Mouse (Mus musculus): ENCODE data around the gene E2f2. TPM values are rescaled to one million over a fixed set of nuclear protein-coding genes. Genes with fewer than 3 reads are reported as not detected.

Gene E2f2
- polyA plus RNA-seq, 1 experiment from 2014 or later: 8.7 TPM

GRCm38 (mm10) chr4:136167701-136168100 lies 4.5 kb upstream of the E2f2 start:
- no peak overlapping the region for H3K27ac ChIP-seq
- H3K36me3 ChIP-seq: no peaks in the 10 kb centered on the region
- no peak for ATAC-seq (ENCODE audit: low FRiP score, low read depth)
- no peak overlapping the region for H3K9ac ChIP-seq
- peaks cover 8% of the 10 kb centered on the region; the same call in 1 of the 2 replicates for H3K4me1 ChIP-seq
- WGBS: 79% methylated on average over 3 of the region's 3 CpGs
- H3K27me3 ChIP-seq: no peaks in the 10 kb centered on the region
- H3K9me3 ChIP-seq: no peaks in the 10 kb centered on the region
- no peak overlapping the region for H3K4me2 ChIP-seq (replicated peaks)
- H3K4me3 ChIP-seq: no peak overlapping the region

- no peak overlapping the region for H3K4me2 ChIP-seq (replicated peaks)
- no peaks in the 10 kb centered on the region for H3K9me3 ChIP-seq
- 64% methylated on average over 4 of the region's 4 CpGs for WGBS
- H3K4me1 ChIP-seq: peaks cover 33% of the 10 kb centered on the region
- no peak overlapping the region for H3K9ac ChIP-seq
- ATAC-seq (ENCODE audit: low FRiP score, low read depth): no peak
- H3K4me3 ChIP-seq: no peak overlapping the region
- H3K27me3 ChIP-seq: no peaks in the 10 kb centered on the region
- no peaks in the 10 kb centered on the region for H3K36me3 ChIP-seq
- H3K27ac ChIP-seq: no peak overlapping the region
These were observed 1.8 kb upstream of the E2f2 start for GRCm38 (mm10) chr4:136170401-136170800.

- H3K9ac ChIP-seq: peak overlapping the region; percentile 60; the same call in 1 of the 2 replicates
- 26% methylated on average over 12 of the region's 12 CpGs for WGBS
- H3K9me3 ChIP-seq: no peaks in the 10 kb centered on the region
- peak overlapping the region; percentile 74 for H3K4me3 ChIP-seq
- ATAC-seq (ENCODE audit: low FRiP score, low read depth): no peak
- no peaks in the 10 kb centered on the region for H3K36me3 ChIP-seq
- peak overlapping the region; percentile 99 for H3K4me2 ChIP-seq (replicated peaks)
- H3K4me1 ChIP-seq: peaks cover 39% of the 10 kb centered on the region
- H3K27ac ChIP-seq: no peak overlapping the region
- no peaks in the 10 kb centered on the region for H3K27me3 ChIP-seq
These were observed 739 bp upstream of the E2f2 start for GRCm38 (mm10) chr4:136171455-136171854.

GRCm38 (mm10) chr4:136172542-136173209 lies 482 bp downstream of the E2f2 start:
- under 1% methylated on average over 64 of the region's 67 CpGs for WGBS
- Histone ChIP-seq H3K9me3 (no peaks in the 10 kb centered on the region), H3K36me3 (no peaks in the 10 kb centered on the region), H3K4me1 (peaks cover 52% of the 10 kb centered on the region), H3K4me2 (replicated peaks) (peak overlapping the region; percentile 99), H3K4me3 (peak overlapping the region; percentile 74), H3K27ac (peak overlapping the region; percentile 65; the same call in 1 of the 2 replicates), H3K27me3 (no peaks in the 10 kb centered on the region), H3K9ac (peak overlapping the region; percentile 78)
- peak; percentile 63; the same call in 1 of the 2 replicates for ATAC-seq (ENCODE audit: low FRiP score, low read depth)

- Histone ChIP-seq H3K4me1 (peaks cover 57% of the 10 kb centered on the region), H3K9ac (peak overlapping the region; percentile 78), H3K36me3 (no peaks in the 10 kb centered on the region), H3K27me3 (no peaks in the 10 kb centered on the region), H3K27ac (no peak overlapping the region), H3K4me2 (replicated peaks) (peak overlapping the region; percentile 99), H3K9me3 (no peaks in the 10 kb centered on the region), H3K4me3 (peak overlapping the region; percentile 74)
- WGBS: 4% methylated on average over 14 of the region's 14 CpGs
- no peak for ATAC-seq (ENCODE audit: low FRiP score, low read depth)
These were observed 1.1 kb downstream of the E2f2 start for GRCm38 (mm10) chr4:136173210-136173715.

GRCm38 (mm10) chr4:136174216-136175193 lies 2.3 kb downstream of the E2f2 start:
- H3K27ac ChIP-seq: no peak overlapping the region
- no peaks in the 10 kb centered on the region for H3K27me3 ChIP-seq
- peak overlapping the region; percentile 74 for H3K4me3 ChIP-seq
- H3K4me1 ChIP-seq: peaks cover 58% of the 10 kb centered on the region
- no peaks in the 10 kb centered on the region for H3K9me3 ChIP-seq
- no peak for ATAC-seq (ENCODE audit: low FRiP score, low read depth)
- WGBS: 77% methylated on average over 13 of the region's 13 CpGs
- peak overlapping the region; percentile 53; the same call in 1 of the 2 replicates for H3K9ac ChIP-seq
- no peaks in the 10 kb centered on the region for H3K36me3 ChIP-seq
- peak overlapping the region; percentile 99 for H3K4me2 ChIP-seq (replicated peaks)

GRCm38 (mm10) chr4:136176022-136176552 lies 3.9 kb downstream of the E2f2 start:
- H3K4me3 ChIP-seq: no peak overlapping the region
- no peaks in the 10 kb centered on the region for H3K36me3 ChIP-seq
- H3K27ac ChIP-seq: no peak overlapping the region
- H3K4me1 ChIP-seq: peaks cover 74% of the 10 kb centered on the region
- no peaks in the 10 kb centered on the region for H3K9me3 ChIP-seq
- H3K4me2 ChIP-seq (replicated peaks): peak overlapping the region; percentile 1; the same call in 1 of the 2 replicates
- ATAC-seq (ENCODE audit: low FRiP score, low read depth): no peak
- WGBS: 73% methylated on average over 10 of the region's 10 CpGs
- H3K9ac ChIP-seq: peak overlapping the region; percentile 50
- H3K27me3 ChIP-seq: no peaks in the 10 kb centered on the region

GRCm38 (mm10) chr4:136177244-136177611 lies 5.0 kb downstream of the E2f2 start:
- no peak overlapping the region for H3K9ac ChIP-seq
- no peaks in the 10 kb centered on the region for H3K27me3 ChIP-seq
- no peak for ATAC-seq (ENCODE audit: low FRiP score, low read depth)
- H3K9me3 ChIP-seq: no peaks in the 10 kb centered on the region
- 38% methylated on average over 8 of the region's 8 CpGs for WGBS
- H3K4me3 ChIP-seq: no peak overlapping the region
- H3K4me2 ChIP-seq (replicated peaks): no peak overlapping the region
- H3K36me3 ChIP-seq: no peaks in the 10 kb centered on the region
- H3K27ac ChIP-seq: peak overlapping the region; percentile 10; the same call in 1 of the 2 replicates
- H3K4me1 ChIP-seq: peaks cover 74% of the 10 kb centered on the region

GRCm38 (mm10) chr4:136177612-136178474 lies 5.6 kb downstream of the E2f2 start:
- Histone ChIP-seq H3K9me3 (no peaks in the 10 kb centered on the region), H3K4me3 (no peak overlapping the region), H3K4me2 (replicated peaks) (no peak overlapping the region), H3K36me3 (no peaks in the 10 kb centered on the region), H3K27me3 (no peaks in the 10 kb centered on the region), H3K9ac (no peak overlapping the region), H3K4me1 (peaks cover 72% of the 10 kb centered on the region), H3K27ac (no peak overlapping the region; the same call in 1 of the 2 replicates)
- no peak for ATAC-seq (ENCODE audit: low FRiP score, low read depth)
- 62% methylated on average over 11 of the region's 11 CpGs for WGBS

- WGBS: 85% methylated on average over 12 of the region's 12 CpGs
- peaks cover 66% of the 10 kb centered on the region for H3K4me1 ChIP-seq
- H3K9me3 ChIP-seq: no peaks in the 10 kb centered on the region
- H3K4me3 ChIP-seq: no peak overlapping the region
- no peak overlapping the region for H3K27ac ChIP-seq
- H3K36me3 ChIP-seq: no peaks in the 10 kb centered on the region
- H3K27me3 ChIP-seq: no peaks in the 10 kb centered on the region
- H3K4me2 ChIP-seq (replicated peaks): no peak overlapping the region
- no peak overlapping the region for H3K9ac ChIP-seq
- no peak for ATAC-seq (ENCODE audit: low FRiP score, low read depth)
These were observed 6.3 kb downstream of the E2f2 start for GRCm38 (mm10) chr4:136178475-136178921.

- ATAC-seq (ENCODE audit: low FRiP score, low read depth): no peak
- H3K9me3 ChIP-seq: no peaks in the 10 kb centered on the region
- peaks cover 5% of the 10 kb centered on the region for H3K36me3 ChIP-seq
- WGBS: 81% methylated on average over 7 of the region's 7 CpGs
- no peaks in the 10 kb centered on the region for H3K27me3 ChIP-seq
- H3K27ac ChIP-seq: no peak overlapping the region
- H3K4me1 ChIP-seq: peaks cover 56% of the 10 kb centered on the region
- H3K9ac ChIP-seq: no peak overlapping the region
- H3K4me2 ChIP-seq (replicated peaks): peak overlapping the region; percentile 62
- no peak overlapping the region for H3K4me3 ChIP-seq
These were observed 7.3 kb downstream of the E2f2 start for GRCm38 (mm10) chr4:136179456-136179855.

All from limb, embryonic 13.5 days (tissue).